In genomic region chr6:104492490-104493431, GRCm38 (mm10) we compare ENCODE assay signal across 8 mouse cellular contexts. TPM values are rescaled to one million over a fixed set of nuclear protein-coding genes. Genes with fewer than 3 reads are reported as not detected.
DNase-seq lines count a peak whose midpoint lies in the region; ATAC-seq lines count a peak whose summit lies in the region.

Gene Cntn6 (plus strand): TSS chr6:104492790.

- DNase-seq in kidney, postnatal 4 days: peak; percentile 3 to 10
- no peak for DNase-seq in kidney, adult 18-20 months
- peak; percentile 13 to 22 for DNase-seq in layer of hippocampus, postnatal 36 days
- DNase-seq in yolk sac, embryonic 10.5 days (ENCODE audit: low spot score): no peak
- DNase-seq in adrenal gland, adult (ENCODE audit: inconsistent age in 2 of 2, low spot score in 1 of 2): no peak
- DNase-seq in heart, adult 11 months: no peak

- H3K4me2 ChIP-seq in forebrain, embryonic 15.5 days (replicated peaks): peak within 1 kb of the TSS; percentile 39
- H3K4me2 ChIP-seq in neural tube, embryonic 15.5 days: peak within 1 kb of the TSS; percentile 59

- ATAC-seq in forebrain, embryonic 15.5 days (replicated peaks): peak; percentile 92
- ATAC-seq in neural tube, embryonic 15.5 days (ENCODE audit: low FRiP score): peak; percentile 85; the same call in 1 of the 2 replicates

- H3K9me3 ChIP-seq in forebrain, embryonic 15.5 days: no peaks in the 10 kb centered on the region
- no peaks in the 10 kb centered on the region for H3K9me3 ChIP-seq in neural tube, embryonic 15.5 days (replicated peaks)

- 4% methylated on average over 11 of the region's 11 CpGs for WGBS in forebrain, embryonic 15.5 days
- 12% methylated on average over 11 of the region's 11 CpGs for WGBS in neural tube, embryonic 15.5 days

- H3K4me1 ChIP-seq in forebrain, embryonic 15.5 days: peaks cover 11% of the 10 kb centered on the region
- H3K4me1 ChIP-seq in neural tube, embryonic 15.5 days: peaks cover 5% of the 10 kb centered on the region; the same call in 1 of the 2 replicates

- H3K36me3 ChIP-seq in forebrain, embryonic 15.5 days: no peaks in the 10 kb centered on the region
- no peaks in the 10 kb centered on the region for H3K36me3 ChIP-seq in neural tube, embryonic 15.5 days

- H3K4me3 ChIP-seq in forebrain, embryonic 15.5 days: peak within 1 kb of the TSS; percentile 27
- peak within 1 kb of the TSS; percentile 48 for H3K4me3 ChIP-seq in neural tube, embryonic 15.5 days (replicated peaks)

- H3K9ac ChIP-seq in forebrain, embryonic 15.5 days (replicated peaks): peak within 1 kb of the TSS; percentile 32
- peak within 1 kb of the TSS; percentile 57 for H3K9ac ChIP-seq in neural tube, embryonic 15.5 days (replicated peaks)

- peak within 1 kb of the TSS; percentile 54; the same call in 1 of the 2 replicates for H3K27ac ChIP-seq in forebrain, embryonic 15.5 days (replicated peaks)
- peak within 1 kb of the TSS; percentile 85 for H3K27ac ChIP-seq in neural tube, embryonic 15.5 days (replicated peaks)

- H3K27me3 ChIP-seq in forebrain, embryonic 15.5 days: no peaks in the 10 kb centered on the region
- no peaks in the 10 kb centered on the region for H3K27me3 ChIP-seq in neural tube, embryonic 15.5 days (replicated peaks)

RNA-seq across cellular contexts. Expression of gene Cntn6, which starts in this region (rescaled TPM):
- 5.0 and 5.4 TPM in 2 replicates for polyA plus RNA-seq in forebrain, embryonic 15.5 days (2015; fragmentation: Nextera tagmentation; extraction: Ambion mirVana)
- total RNA-seq in layer of hippocampus, postnatal 36 days (2021): 1 to 10 TPM; 5.6 to 7.3 TPM
- polyA plus RNA-seq in neural tube, embryonic 15.5 days (2015; fragmentation: Nextera tagmentation; extraction: Ambion mirVana): 14.7 and 20.0 TPM in 2 replicates

Comparison
In these comparisons a context has a peak if more than half of its experiments do, and no peak if none do; other contexts are left out.
1. DNase-seq: peak in kidney, postnatal 4 days (2 of 2) and layer of hippocampus, postnatal 36 days (2 of 2); none in kidney, adult 18-20 months (single experiment), yolk sac, embryonic 10.5 days (single experiment), adrenal gland, adult (0 of 2) and heart, adult 11 months (single experiment).